Mouse (Mus musculus): Measurements from ENCODE around the gene Dpm3.

- TF ChIP-seq CTCF (IDR thresholded peaks at IDR 0.05; ENCODE audit: low read depth, low read length) = no peak
- no peak for TF ChIP-seq GATA1 (IDR thresholded peaks at IDR 0.05; ENCODE audit: borderline replicate concordance, low read length)
- no peak for TF ChIP-seq TAL1 (conservative IDR thresholded peaks at IDR 0.05; ENCODE audit: low read depth, low read length)
These were observed 35.0 kb downstream of the Dpm3 start for GRCm38 (mm10) chr3:89294195-89294594.
